Mouse (Mus musculus): ENCODE data around the gene Zdhhc4.

DNA sequence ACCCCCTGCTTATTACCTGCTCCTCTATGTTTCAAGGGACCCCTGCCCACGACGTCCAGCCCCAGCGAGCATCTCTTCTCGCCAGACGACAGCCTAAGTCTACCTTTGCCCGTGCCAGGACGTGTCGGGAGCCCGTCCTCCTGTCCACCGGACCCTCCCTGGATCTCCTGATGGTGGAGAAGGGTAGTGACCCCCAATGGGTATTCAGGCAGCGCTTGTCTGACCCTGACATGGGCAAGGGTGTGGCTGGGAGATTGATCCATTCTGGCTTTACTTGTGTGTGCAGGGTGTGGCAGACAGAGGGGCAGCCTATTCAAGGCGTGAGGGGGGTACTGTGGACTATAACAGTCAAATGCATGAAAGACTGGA, 58.9 kb downstream of the Zdhhc4 start:
- TF ChIP-seq CTCF (IDR thresholded peaks at IDR 0.05; ENCODE audit: insufficient read depth, low read length) = no peak
- no peak for TF ChIP-seq POLR2A (IDR thresholded peaks at IDR 0.05; ENCODE audit: borderline replicate concordance, extremely low read depth, low read depth, low read length)

All from lung, adult 2 months (tissue).